Mouse (Mus musculus) effector memory CD4-positive, alpha-beta T cell, adult 5 months (primary cell): ENCODE results near the gene Scgb3a1. TPM values are rescaled to one million over a fixed set of nuclear protein-coding genes. Genes with fewer than 3 reads are reported as not detected.

ENCODE experiments used
- polyA plus RNA-seq: library from polyadenylated mRNA; unstranded; fragments of 100-300 nt; shearing (Covaris generic); gene quantifications from one replicate; pipeline ENCODE4 v1.2.1, GENCODE M21; 2017

Gene Scgb3a1
- not detected for polyA plus RNA-seq

GRCm38 (mm10) chr11:49663310-49663709 lies at the start of gene Scgb3a1:
Scgb3a1 (plus strand) TSS chr11:49663610.

GRCm38 (mm10) chr11:49712555-49713335 lies 49.3 kb downstream of the Scgb3a1 start, which contains the start of gene Cnot6:
Cnot6 (minus strand) TSS chr11:49712723.

Other genes with a start within 250 kb of the Scgb3a1 start
- not detected for gene Olfr1389, start 240.5 kb upstream of the Scgb3a1 start, polyA plus RNA-seq
- gene Olfr1388, start 227.0 kb upstream of the Scgb3a1 start, polyA plus RNA-seq: not detected
- gene Olfr1387, start 208.3 kb upstream of the Scgb3a1 start, polyA plus RNA-seq: not detected
- not detected for gene Olfr1386, start 198.6 kb upstream of the Scgb3a1 start, polyA plus RNA-seq
- gene Olfr1385, start 174.5 kb upstream of the Scgb3a1 start, polyA plus RNA-seq: 0.15 TPM
- not detected for gene Olfr1384, start 156.9 kb upstream of the Scgb3a1 start, polyA plus RNA-seq
- not detected for gene Olfr1383, start 144.0 kb upstream of the Scgb3a1 start, polyA plus RNA-seq
- not detected for gene Olfr1382, start 135.4 kb upstream of the Scgb3a1 start, polyA plus RNA-seq
- 0.12 TPM for gene Olfr1381, start 120.2 kb upstream of the Scgb3a1 start, polyA plus RNA-seq
- gene Olfr1380, start 106.7 kb upstream of the Scgb3a1 start, polyA plus RNA-seq: not detected
- gene Flt4, start 54.3 kb upstream of the Scgb3a1 start, polyA plus RNA-seq: not detected
- 69.3 TPM for gene Cnot6, start 49.1 kb downstream of the Scgb3a1 start, polyA plus RNA-seq
- not detected for gene Gfpt2, start 130.6 kb downstream of the Scgb3a1 start, polyA plus RNA-seq
- 44.7 TPM for gene Mapk9, start 183.1 kb downstream of the Scgb3a1 start, polyA plus RNA-seq
- gene Rasgef1c, start 238.2 kb downstream of the Scgb3a1 start, polyA plus RNA-seq: not detected